Mouse (Mus musculus) left cerebral cortex, adult 2 months (tissue): Measurements from ENCODE around the gene Gsx2. TPM values are rescaled to one million over a fixed set of nuclear protein-coding genes. Genes with fewer than 3 reads are reported as not detected.

Experiments used
- DNase-seq, 2 experiments: peaks; one replicate each; pipeline ENCODE4 v3.0.0; 2021 to 2022; ENCODE audit warnings: low spot score in 2 of 2, mixed read lengths in 1 of 2; ENCODE audit errors: extremely low spot score in 1 of 2
- H3K27ac ChIP-seq: fragments of 200-600 bp; 2 replicates; pipeline ENCODE4 v1.8.1; 2022
- H3K4me3 ChIP-seq: fragments of 200-600 bp; 2 replicates; pipeline ENCODE4 v1.8.1; 2022
- CTCF ChIP-seq: fragments of 200-600 bp; IDR thresholded peaks from 2 replicates; pipeline ENCODE4 v1.8.1; 2022; ENCODE audit warnings: antibody characterized with exemption, mild to moderate bottlenecking, moderate library complexity
- intact Hi-C: fragments of 180-260 bp; cut with DNase I; formaldehyde crosslinking; loops from one replicate; pipeline ENCODE4 v1.15.1; 2025
- total RNA-seq, 2 experiments: library from RNA; stranded (reverse); gene quantifications; 2 replicates each; pipeline ENCODE4 v1.2.3; 2021

Gsx2 gene
- total RNA-seq, 2 experiments from 2014 or later: 0.28 TPM; not detected in 1

DNA sequence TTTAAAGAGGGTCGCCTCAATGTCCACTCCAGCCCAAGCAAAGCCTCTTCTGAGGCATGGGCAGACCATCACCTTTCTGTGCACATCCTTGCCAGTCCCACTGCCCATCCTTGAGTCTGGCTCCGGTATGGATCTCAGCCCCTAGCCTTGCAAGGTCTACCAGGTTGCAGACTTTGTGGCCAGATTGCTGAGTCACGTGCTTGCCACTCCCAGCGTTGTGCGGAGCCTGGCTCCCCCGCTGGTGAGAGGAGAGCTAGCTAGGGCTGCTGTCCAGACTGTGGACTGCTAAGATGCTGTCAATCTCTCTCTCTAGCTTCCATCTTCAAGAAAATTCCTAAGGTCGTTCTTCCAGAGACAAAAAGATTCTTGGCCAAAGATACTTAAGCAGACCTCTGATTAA is 4.2 kb downstream of the Gsx2 start:
- intact Hi-C loops: no loop called here
- Histone ChIP-seq H3K27ac (no peak overlapping the region), H3K4me3 (no peak overlapping the region)
- TF ChIP-seq CTCF: no peak
- no peak for DNase-seq

DNA sequence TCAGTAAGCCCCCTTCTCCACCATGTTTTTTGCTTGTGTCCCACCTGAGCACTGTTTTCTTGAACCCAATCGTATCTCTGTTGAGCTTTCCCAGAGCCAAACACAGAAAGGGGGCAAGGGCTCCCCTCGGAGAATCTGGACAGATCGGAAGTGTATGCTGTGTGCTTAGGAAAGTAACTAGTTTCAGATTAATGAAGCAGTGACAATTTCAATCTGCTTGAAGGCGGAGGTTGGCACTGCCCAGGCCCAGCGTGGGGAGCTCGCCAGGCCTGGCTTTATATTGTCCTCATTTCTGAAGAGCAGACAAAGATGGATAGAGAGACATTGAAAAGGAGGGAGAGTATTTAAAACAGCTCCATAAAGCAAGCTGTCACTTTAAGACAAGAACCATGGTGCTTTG is 7.0 kb downstream of the Gsx2 start:
- no peak overlapping the region for H3K4me3 ChIP-seq
- no peak for TF ChIP-seq CTCF
- DNase-seq: no peak
- no peak overlapping the region for H3K27ac ChIP-seq
- intact Hi-C loops: loop anchor here (10.0 kb wide), 1 partner anchor 1428 kb away; the partner anchor contains the start of gene Spata18

DNA sequence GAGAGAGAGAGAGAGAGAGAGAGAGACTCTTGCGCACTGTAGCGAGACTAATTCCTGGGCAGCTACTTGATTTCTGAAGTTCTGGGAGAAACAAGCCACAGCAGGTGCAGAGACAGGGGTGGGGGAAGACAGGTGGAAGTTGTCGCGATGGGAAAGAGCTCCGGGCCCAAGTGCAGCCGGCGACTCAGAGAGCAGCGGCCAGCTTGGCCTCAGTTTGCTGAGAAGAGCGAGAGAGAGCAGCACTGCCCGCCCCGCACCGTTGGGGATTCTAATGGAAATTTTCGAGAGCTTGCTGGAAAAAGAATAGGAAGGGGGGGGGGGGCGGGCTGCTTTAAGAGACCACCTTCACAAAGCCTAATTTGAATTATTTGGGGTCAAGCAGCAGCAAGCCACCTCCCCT is 7.7 kb downstream of the Gsx2 start:
- intact Hi-C loops: loop anchor here (10.0 kb wide), 1 partner anchor 1428 kb away; the partner anchor contains the start of gene Spata18
- Histone ChIP-seq H3K27ac (no peak overlapping the region), H3K4me3 (no peak overlapping the region)
- no peak for TF ChIP-seq CTCF
- DNase-seq: no peak

DNA sequence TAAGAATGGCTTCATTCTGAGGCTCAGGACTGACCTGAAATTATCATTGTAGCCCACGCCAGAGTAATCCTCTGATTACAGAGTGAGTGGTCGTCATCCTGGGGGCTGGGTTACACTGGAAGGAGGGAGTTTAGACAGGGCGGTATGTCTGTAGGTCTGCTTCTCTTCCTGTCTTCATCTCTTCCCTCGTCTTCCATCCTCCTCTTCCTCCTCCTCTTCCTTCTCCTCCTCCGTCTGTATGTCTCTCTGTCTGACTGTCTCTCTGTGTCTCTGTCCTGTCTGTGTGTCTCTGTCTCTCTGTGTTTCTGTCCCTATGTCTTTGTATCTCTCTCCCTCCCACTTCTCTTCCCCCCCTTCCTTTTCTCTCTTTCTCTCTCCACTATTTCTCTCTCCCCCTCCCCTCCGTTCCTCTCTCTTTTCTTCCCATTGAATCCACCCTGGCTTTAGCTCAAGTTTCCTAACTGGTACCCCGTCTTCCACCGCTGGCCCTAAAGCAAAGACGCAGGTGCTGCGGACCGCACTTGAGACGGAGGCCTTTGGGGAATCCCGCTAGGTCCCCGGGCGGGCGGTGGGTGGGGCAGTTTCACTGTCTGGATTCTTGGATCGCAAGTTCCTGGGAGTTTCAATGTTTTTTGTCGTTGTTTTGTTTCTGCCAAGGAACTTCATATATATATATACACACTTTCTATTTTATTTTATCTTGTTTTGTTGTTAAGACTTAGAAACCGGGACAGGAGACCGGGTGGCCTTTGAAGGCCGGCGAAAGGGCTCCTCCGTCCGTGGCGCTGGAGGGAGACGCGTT is 8.4 kb downstream of the Gsx2 start:
- Histone ChIP-seq H3K4me3 (no peak overlapping the region), H3K27ac (no peak overlapping the region)
- TF ChIP-seq CTCF: no peak
- intact Hi-C loops: loop anchor here (10.0 kb wide), 1 partner anchor 1429 kb away; the partner anchor contains the start of gene Spata18
- no peak for DNase-seq

DNA sequence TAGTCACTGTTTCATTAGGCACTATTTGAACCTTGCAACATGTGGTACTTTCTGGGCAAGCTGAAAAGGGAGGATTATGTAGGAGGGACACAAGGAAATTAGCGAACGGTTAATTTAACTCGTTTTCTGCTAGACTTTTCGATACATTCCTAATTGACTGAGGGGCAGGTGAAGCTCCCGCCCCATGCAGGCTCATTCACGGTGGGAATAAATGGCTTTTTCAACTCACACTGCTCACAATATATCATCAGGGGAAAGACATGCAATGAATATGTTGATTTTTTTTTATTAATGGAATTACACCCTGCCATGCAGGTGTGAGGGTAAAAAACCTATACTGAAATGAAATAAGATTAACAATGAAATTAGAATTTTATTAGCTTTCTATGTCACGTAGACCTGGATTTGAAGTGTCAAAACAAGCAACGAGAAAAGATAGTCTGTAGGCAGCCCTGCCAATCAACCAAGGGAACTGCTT is 9.0 kb downstream of the Gsx2 start:
- intact Hi-C loops: loop anchor here (10.0 kb wide), 1 partner anchor 1430 kb away; the partner anchor contains the start of gene Spata18
- DNase-seq: no peak
- Histone ChIP-seq H3K4me3 (no peak overlapping the region), H3K27ac (no peak overlapping the region)
- no peak for TF ChIP-seq CTCF

DNA sequence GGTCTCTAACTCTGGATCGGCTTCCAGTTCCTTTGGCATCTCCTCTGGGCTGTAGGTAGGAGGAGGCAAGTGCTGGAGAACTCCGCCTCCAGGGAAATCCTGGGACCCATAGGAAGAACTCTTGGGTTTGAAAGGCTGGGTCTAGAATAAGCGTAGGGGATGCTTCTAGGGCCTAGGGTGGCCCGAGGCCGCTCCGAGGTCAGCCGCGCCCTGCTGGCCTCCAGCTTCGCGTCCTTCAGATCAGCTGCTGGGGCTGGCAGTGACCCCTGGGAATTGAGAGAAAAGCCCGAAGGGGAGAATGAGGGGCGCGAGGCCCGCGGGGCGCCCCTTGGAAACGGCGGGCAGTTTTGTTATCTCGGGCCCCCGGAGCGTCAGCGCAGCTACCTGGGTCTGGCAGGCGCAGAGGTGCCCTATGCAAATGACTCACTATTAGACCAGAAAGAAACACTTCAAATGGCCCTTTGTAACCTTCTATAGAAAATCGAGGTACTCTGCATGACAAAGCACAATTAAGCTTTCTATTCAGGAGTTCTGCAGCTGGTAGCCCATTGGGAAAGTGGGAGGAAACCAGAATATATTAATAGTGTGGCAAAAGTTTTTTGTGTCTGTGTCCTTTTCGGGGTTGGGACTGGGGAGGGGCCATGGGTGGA is 9.6 kb downstream of the Gsx2 start:
- no peak for TF ChIP-seq CTCF
- Histone ChIP-seq H3K4me3 (no peak overlapping the region), H3K27ac (no peak overlapping the region)
- DNase-seq: no peak
- intact Hi-C loops: loop anchor here (10.0 kb wide), 1 partner anchor 1430 kb away; the partner anchor contains the start of gene Spata18

DNA sequence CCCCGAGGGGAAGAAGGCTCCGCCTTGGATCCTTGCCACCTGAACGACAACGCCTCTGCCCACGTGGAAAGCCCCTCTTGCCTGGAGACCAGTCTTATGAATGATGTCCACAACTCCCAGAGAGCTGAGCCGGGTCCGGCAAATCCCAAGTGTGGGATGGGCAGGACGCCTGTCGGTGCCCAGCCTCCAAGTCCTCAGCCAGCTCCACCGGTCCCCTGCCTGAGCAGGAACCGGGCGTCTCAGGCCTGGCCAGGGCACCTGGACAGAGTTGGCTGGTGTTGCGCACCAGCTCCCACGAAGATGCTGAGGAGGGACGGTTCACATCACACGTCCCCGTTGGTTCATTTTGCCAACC is 10.1 kb downstream of the Gsx2 start:
- intact Hi-C loops: loop anchor here (10.0 kb wide), 1 partner anchor 1431 kb away; the partner anchor contains the start of gene Spata18
- no peak for TF ChIP-seq CTCF
- no peak for DNase-seq
- no peak overlapping the region for H3K4me3 ChIP-seq
- H3K27ac ChIP-seq: no peak overlapping the region

DNA sequence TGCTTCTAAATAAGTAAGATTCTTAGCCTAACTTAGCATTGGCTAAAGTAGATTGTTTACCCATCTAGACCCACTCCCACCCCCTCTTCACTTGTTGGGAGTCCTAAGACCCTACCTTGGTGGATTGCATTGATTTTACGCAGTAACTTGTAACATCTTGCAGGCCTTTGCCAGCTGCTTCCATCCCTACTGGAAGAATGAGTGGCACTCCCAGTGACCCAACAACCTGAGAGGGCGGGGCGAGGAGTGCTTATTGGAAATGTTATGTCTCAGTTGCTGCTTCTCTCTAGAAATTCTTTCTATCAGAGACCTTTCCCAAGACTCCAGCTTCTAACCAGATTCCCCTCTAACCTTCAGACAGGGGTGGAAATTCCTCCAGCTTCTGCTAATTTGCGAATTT is 10.5 kb downstream of the Gsx2 start:
- TF ChIP-seq CTCF: no peak

DNA sequence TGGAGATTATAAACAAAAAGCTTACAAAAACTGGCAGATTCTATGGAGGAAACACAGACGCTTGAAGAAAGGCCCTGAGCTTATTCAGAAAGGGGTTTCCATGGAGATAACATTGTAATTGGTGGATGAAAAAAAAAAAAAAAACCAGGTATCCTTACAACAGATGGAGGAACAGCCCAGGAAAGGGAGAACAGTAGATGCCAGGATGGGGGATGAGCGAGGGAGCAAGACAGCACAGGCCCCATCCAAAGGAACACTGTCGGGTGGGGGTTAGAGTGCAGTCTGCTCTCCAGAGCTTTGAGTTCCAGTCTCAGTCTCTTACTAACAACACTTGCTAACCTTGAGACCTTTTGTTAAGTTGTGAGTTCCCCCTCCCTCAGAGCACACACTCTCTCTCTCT is 31.1 kb downstream of the Gsx2 start:
- no peak for TF ChIP-seq CTCF
- no peak for DNase-seq
- intact Hi-C loops: no loop called here
- Histone ChIP-seq H3K27ac (no peak overlapping the region), H3K4me3 (no peak overlapping the region)

More for the DNA sequence above, 10.5 kb downstream of the Gsx2 start:
- intact Hi-C loops: loop anchor here (10.0 kb wide), 1 partner anchor 1431 kb away; the partner anchor contains the start of gene Spata18
- DNase-seq: no peak
- H3K27ac ChIP-seq: no peak overlapping the region
- H3K4me3 ChIP-seq: no peak overlapping the region

DNA sequence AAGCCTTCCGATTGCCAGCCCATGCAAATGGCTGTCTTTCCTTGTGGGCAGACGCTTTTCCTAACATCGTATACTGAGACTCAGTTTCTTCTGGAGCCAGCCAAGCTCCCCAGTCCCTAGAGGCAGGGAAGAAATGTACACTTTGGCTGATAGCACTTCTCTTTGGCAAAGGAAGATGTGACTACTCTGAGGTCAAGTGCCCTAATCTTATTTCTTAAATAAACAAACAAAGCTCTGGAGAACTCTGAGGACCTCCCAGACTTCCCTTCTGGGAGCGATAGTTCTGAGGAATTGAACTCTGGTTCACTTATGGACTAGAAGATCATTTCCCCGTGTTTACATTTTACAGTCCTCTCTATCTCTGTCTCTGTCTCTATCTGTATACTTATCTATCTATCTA is 34.0 kb downstream of the Gsx2 start:
- Histone ChIP-seq H3K4me3 (no peak overlapping the region), H3K27ac (no peak overlapping the region)
- no peak for DNase-seq
- TF ChIP-seq CTCF: no peak
- intact Hi-C loops: no loop called here

DNA sequence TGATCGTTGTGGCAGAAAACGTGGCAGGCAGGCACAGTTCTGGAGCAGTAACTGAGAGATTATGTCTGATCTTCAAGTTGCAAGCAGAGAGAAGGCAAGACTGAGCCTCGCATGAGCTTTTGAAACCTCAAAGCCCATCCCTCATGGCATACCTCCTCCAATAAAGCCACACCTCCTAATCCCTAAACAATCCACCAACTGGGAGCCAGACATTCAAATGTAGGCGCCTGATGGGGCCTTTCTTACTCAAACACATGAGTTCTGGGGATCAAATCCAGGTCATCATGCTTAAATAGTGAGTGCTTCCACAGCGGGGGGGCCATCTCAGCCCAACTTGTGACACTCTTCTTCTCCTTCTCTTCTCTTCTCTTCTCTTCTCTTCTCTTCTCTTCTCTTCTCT is 36.4 kb downstream of the Gsx2 start:
- Histone ChIP-seq H3K27ac (no peak overlapping the region), H3K4me3 (no peak overlapping the region)
- intact Hi-C loops: no loop called here
- TF ChIP-seq CTCF: no peak
- DNase-seq: no peak

DNA sequence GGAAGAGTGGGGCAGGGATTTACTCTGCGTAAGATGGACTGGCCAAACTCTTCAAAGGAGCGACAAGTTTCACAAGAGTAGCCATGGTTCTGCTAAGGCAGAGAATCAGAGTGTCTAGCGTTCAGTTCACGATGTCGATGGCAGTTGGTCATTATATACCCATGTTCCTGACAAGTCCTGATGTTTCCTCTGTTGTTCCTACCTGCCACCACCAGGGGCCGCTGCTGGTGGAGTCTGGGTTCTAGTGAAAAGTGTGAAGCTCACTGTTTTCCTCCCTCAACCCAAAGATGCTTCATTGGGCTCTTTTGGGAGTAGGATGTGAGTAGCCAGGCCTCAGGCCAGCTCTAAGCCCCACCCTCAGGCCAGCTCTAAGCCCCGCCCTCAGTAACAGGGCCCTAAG is 43.4 kb downstream of the Gsx2 start:
- Histone ChIP-seq H3K4me3 (no peak overlapping the region), H3K27ac (no peak overlapping the region)
- intact Hi-C loops: no loop called here
- peak; percentile 33 for TF ChIP-seq CTCF
- DNase-seq: no peak
